Mouse (Mus musculus): ENCODE results near the gene S1pr2. TPM values are rescaled to one million over a fixed set of nuclear protein-coding genes. Genes with fewer than 3 reads are reported as not detected.
"Not testable (repeated sequence)": the region's sequence is repeated elsewhere in the genome, so short reads cannot be mapped to it uniquely, and the experiment has no call there.

Gene S1pr2
- 7.5 and 8.9 TPM in 2 replicates for total RNA-seq (2015)
- 2.8 and 3.0 TPM in 2 replicates for total RNA-seq (2017)

GRCm38 (mm10) chr9:20976216-20976960, at the start of gene S1pr2:
Gene S1pr2 (minus strand): TSS chr9:20976781.
- ATAC-seq (ENCODE audit: poor library complexity, severe bottlenecking) = peak; percentile 52

GRCm38 (mm10) chr9:21025258-21025810, 48.8 kb upstream of the S1pr2 start:
- no peak for ATAC-seq (ENCODE audit: poor library complexity, severe bottlenecking)

- no peak for ATAC-seq (ENCODE audit: poor library complexity, severe bottlenecking)
Observed at GRCm38 (mm10) chr9:21022726-21023125, 46.1 kb upstream of the S1pr2 start.

- no peak for ATAC-seq (ENCODE audit: poor library complexity, severe bottlenecking)
Observed at GRCm38 (mm10) chr9:21022288-21022687, 45.7 kb upstream of the S1pr2 start.

GRCm38 (mm10) chr9:21021363-21021762, 44.8 kb upstream of the S1pr2 start:
- no peak for ATAC-seq (ENCODE audit: poor library complexity, severe bottlenecking)

- ATAC-seq (ENCODE audit: poor library complexity, severe bottlenecking) = no peak
Observed at GRCm38 (mm10) chr9:21018600-21018999, 42.0 kb upstream of the S1pr2 start.

- no peak for ATAC-seq (ENCODE audit: poor library complexity, severe bottlenecking)
Observed at GRCm38 (mm10) chr9:21017177-21017575, 40.6 kb upstream of the S1pr2 start.

- ATAC-seq (ENCODE audit: poor library complexity, severe bottlenecking) = no peak
Observed at GRCm38 (mm10) chr9:21016331-21017176, 40.0 kb upstream of the S1pr2 start.

- peak; percentile 51 for ATAC-seq (ENCODE audit: poor library complexity, severe bottlenecking)
Observed at GRCm38 (mm10) chr9:21015571-21016130, 39.1 kb upstream of the S1pr2 start, which contains the start of gene Icam1. Gene Icam1 (plus strand): TSS chr9:21015985.

GRCm38 (mm10) chr9:21014691-21015570, 38.4 kb upstream of the S1pr2 start:
- ATAC-seq (ENCODE audit: poor library complexity, severe bottlenecking) = peak; percentile 84

GRCm38 (mm10) chr9:21012368-21012767, 35.8 kb upstream of the S1pr2 start:
- ATAC-seq (ENCODE audit: poor library complexity, severe bottlenecking) = no peak

GRCm38 (mm10) chr9:21011846-21012312, 35.3 kb upstream of the S1pr2 start:
- ATAC-seq (ENCODE audit: poor library complexity, severe bottlenecking) = no peak

GRCm38 (mm10) chr9:21010939-21011541, 34.5 kb upstream of the S1pr2 start:
- ATAC-seq (ENCODE audit: poor library complexity, severe bottlenecking) = not testable (repeated sequence)

GRCm38 (mm10) chr9:21010362-21010761, 33.8 kb upstream of the S1pr2 start:
- no peak for ATAC-seq (ENCODE audit: poor library complexity, severe bottlenecking)

GRCm38 (mm10) chr9:21008007-21008406, 31.4 kb upstream of the S1pr2 start:
- ATAC-seq (ENCODE audit: poor library complexity, severe bottlenecking) = no peak

GRCm38 (mm10) chr9:21007313-21007952, 30.9 kb upstream of the S1pr2 start:
- no peak for ATAC-seq (ENCODE audit: poor library complexity, severe bottlenecking)

GRCm38 (mm10) chr9:21002627-21003551, 26.3 kb upstream of the S1pr2 start, which contains the start of gene Mrpl4:
Gene Mrpl4 (plus strand): TSS chr9:21002738.
- peak; percentile 97 for ATAC-seq (ENCODE audit: poor library complexity, severe bottlenecking)

GRCm38 (mm10) chr9:21002270-21002626, 25.7 kb upstream of the S1pr2 start:
- ATAC-seq (ENCODE audit: poor library complexity, severe bottlenecking) = no peak
